Mouse (Mus musculus): ENCODE measurements at regions not wholly inside any gene's neighbourhood (a gene's known extent, or its start where the extent isn't known, plus 50 kb on each side); places are given as distances from the start of the nearest gene placed in this dataset.

- 98% methylated on average over 5 of the region's 5 CpGs for WGBS
- Histone ChIP-seq H3K4me2 (ENCODE audit: low read depth) (no peak overlapping the region), H3K4me3 (ENCODE audit: low read depth, low read length) (no peak overlapping the region), H3K36me3 (ENCODE audit: insufficient read depth) (no peaks in the 10 kb centered on the region), H3K9me3 (ENCODE audit: low read length) (no peaks in the 10 kb centered on the region), H3K9ac (no peak overlapping the region), H3K4me1 (ENCODE audit: insufficient read depth) (no peaks in the 10 kb centered on the region), H3K27me3 (ENCODE audit: insufficient read depth, low read length) (no peaks in the 10 kb centered on the region), H3K27ac (ENCODE audit: low read depth, low read length) (no peak overlapping the region)
- no peak for TF ChIP-seq CTCF (IDR thresholded peaks at IDR 0.05; ENCODE audit: low read depth)
- DNase-seq, result no peak
- ATAC-seq, result no peak
These were observed 193.1 kb upstream of the Lpp start for GRCm38 (mm10) chr16:24200200-24200599.

DNA sequence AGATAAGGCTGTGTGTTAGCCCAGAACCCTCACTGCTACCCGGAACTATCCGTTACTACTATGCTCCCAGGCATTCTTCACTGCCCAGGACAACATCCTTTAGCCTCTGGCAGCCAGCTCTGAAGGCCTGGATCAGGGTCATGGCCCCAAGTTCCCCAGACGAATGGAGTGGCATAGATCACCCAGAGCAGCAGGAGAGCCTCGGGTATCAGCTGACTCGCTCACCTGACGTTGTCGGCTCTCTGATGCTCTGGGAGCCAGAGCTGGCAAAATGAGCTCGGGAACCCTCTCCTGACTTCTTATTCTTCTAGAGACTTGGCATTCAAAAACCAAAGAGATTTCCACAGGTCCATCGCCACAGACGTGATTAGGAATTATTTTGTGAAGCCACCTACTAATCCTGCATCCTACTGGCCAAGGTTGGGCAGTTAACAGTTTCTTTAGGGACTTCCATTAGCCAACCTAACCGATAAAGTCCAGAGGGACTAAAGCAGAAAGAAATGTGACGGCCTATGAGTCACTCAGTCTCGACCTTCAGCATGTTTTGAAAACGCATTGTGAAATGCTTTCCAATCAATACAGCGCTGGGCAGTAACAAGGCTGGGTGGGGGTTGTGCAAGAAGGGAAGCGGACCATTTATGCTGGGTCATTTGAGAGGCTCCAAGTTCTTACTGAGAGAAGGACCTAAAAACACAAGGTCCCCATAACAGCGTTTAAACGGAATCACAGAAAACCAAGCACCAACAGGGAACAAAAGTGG, 193.7 kb upstream of the Lpp start:
- Histone ChIP-seq H3K4me1 (ENCODE audit: insufficient read depth) (no peaks in the 10 kb centered on the region), H3K27me3 (ENCODE audit: insufficient read depth, low read length) (no peaks in the 10 kb centered on the region), H3K4me3 (ENCODE audit: low read depth, low read length) (no peak overlapping the region), H3K9me3 (ENCODE audit: low read length) (no peaks in the 10 kb centered on the region), H3K27ac (ENCODE audit: low read depth, low read length) (no peak overlapping the region), H3K9ac (no peak overlapping the region), H3K4me2 (ENCODE audit: low read depth) (no peak overlapping the region), H3K36me3 (ENCODE audit: insufficient read depth) (no peaks in the 10 kb centered on the region)
- no peak for TF ChIP-seq CTCF (IDR thresholded peaks at IDR 0.05; ENCODE audit: low read depth)
- ATAC-seq, result no peak
- no peak for DNase-seq
- 89% methylated on average over 18 of the region's 18 CpGs for WGBS

- H3K4me3 ChIP-seq (ENCODE audit: low read depth, low read length), result no peak overlapping the region
- no peaks in the 10 kb centered on the region for H3K36me3 ChIP-seq (ENCODE audit: insufficient read depth)
- ATAC-seq (no peak), DNase-seq (no peak)
- H3K4me1 ChIP-seq (ENCODE audit: insufficient read depth), result no peaks in the 10 kb centered on the region
- TF ChIP-seq CTCF (IDR thresholded peaks at IDR 0.05; ENCODE audit: low read depth), result no peak
- no peaks in the 10 kb centered on the region for H3K9me3 ChIP-seq (ENCODE audit: low read length)
- no peak overlapping the region for H3K27ac ChIP-seq (ENCODE audit: low read depth, low read length)
- no peaks in the 10 kb centered on the region for H3K27me3 ChIP-seq (ENCODE audit: insufficient read depth, low read length)
- H3K9ac ChIP-seq, result no peak overlapping the region
- H3K4me2 ChIP-seq (ENCODE audit: low read depth), result no peak overlapping the region
These were observed 195.0 kb upstream of the Lpp start for GRCm38 (mm10) chr16:24198291-24198690.

DNA sequence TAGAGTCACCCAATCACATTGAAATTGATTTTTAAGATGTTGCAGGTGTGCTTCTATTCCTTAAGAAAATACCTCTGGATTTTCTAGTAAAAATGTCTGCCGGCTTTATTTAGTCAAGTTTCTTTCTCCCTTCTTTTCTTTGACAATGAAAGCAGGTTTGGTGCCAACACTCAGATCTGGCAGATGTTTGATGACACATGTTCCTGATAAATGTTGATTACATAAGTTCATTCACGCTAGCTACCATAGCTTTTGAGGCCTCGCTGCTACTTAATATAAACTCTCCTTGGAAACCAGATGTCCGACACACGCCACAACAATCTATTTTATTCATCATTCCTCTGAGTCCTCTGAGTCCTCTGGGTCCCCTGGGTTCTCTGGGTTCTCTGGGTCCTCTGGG, 195.7 kb upstream of the Lpp start:
- DNase-seq (no peak), ATAC-seq (no peak)
- H3K27ac ChIP-seq (ENCODE audit: low read depth, low read length), result no peak overlapping the region
- H3K9me3 ChIP-seq (ENCODE audit: low read length), result no peaks in the 10 kb centered on the region
- no peaks in the 10 kb centered on the region for H3K27me3 ChIP-seq (ENCODE audit: insufficient read depth, low read length)
- no peak overlapping the region for H3K9ac ChIP-seq
- no peaks in the 10 kb centered on the region for H3K36me3 ChIP-seq (ENCODE audit: insufficient read depth)
- no peak overlapping the region for H3K4me3 ChIP-seq (ENCODE audit: low read depth, low read length)
- no peaks in the 10 kb centered on the region for H3K4me1 ChIP-seq (ENCODE audit: insufficient read depth)
- H3K4me2 ChIP-seq (ENCODE audit: low read depth), result no peak overlapping the region
- TF ChIP-seq CTCF (IDR thresholded peaks at IDR 0.05; ENCODE audit: low read depth), result no peak
- WGBS, result 78% methylated on average over 5 of the region's 5 CpGs

DNA sequence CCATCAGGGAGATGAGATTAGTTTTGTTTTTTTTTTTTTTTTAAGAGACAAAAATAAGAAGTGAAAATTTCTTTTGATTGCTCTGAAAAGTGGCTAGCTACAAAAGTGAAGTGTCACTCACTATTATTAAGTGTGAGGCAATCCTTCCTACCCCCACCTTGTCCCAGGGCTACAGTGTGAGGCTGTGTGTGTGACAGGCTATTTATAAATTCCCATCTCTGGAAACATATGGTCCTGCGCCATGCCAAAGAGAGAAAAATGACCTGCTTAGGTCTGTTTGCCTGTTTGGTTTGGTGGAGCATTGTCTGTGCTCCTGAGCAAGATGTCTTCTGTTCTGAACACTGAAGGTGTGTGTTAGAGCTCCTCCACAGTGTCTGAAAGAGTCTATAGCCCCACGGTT, 199.4 kb upstream of the Lpp start:
- no peak for ATAC-seq
- WGBS, result 78% methylated on average over 2 of the region's 2 CpGs

GRCm38 (mm10) chr16:24193251-24193873, 199.9 kb upstream of the Lpp start:
- no peak for TF ChIP-seq CTCF (IDR thresholded peaks at IDR 0.05; ENCODE audit: low read depth)
- Histone ChIP-seq H3K9ac (no peak overlapping the region), H3K4me2 (ENCODE audit: low read depth) (no peak overlapping the region), H3K9me3 (ENCODE audit: low read length) (no peaks in the 10 kb centered on the region), H3K4me3 (ENCODE audit: low read depth, low read length) (no peak overlapping the region), H3K4me1 (ENCODE audit: insufficient read depth) (no peaks in the 10 kb centered on the region), H3K27me3 (ENCODE audit: insufficient read depth, low read length) (no peaks in the 10 kb centered on the region), H3K36me3 (ENCODE audit: insufficient read depth) (no peaks in the 10 kb centered on the region), H3K27ac (ENCODE audit: low read depth, low read length) (no peak overlapping the region)
- WGBS, result 70% methylated on average over 15 of the region's 15 CpGs
- ATAC-seq (peak; percentile 42; the same call in 1 of the 2 replicates), DNase-seq (peak; percentile 10)

More for the DNA sequence above, 199.4 kb upstream of the Lpp start:
- Histone ChIP-seq H3K9ac (no peak overlapping the region), H3K9me3 (ENCODE audit: low read length) (no peaks in the 10 kb centered on the region), H3K4me2 (ENCODE audit: low read depth) (no peak overlapping the region), H3K4me3 (ENCODE audit: low read depth, low read length) (no peak overlapping the region), H3K36me3 (ENCODE audit: insufficient read depth) (no peaks in the 10 kb centered on the region), H3K27ac (ENCODE audit: low read depth, low read length) (no peak overlapping the region), H3K27me3 (ENCODE audit: insufficient read depth, low read length) (no peaks in the 10 kb centered on the region), H3K4me1 (ENCODE audit: insufficient read depth) (no peaks in the 10 kb centered on the region)
- no peak for DNase-seq
- no peak for TF ChIP-seq CTCF (IDR thresholded peaks at IDR 0.05; ENCODE audit: low read depth)

GRCm38 (mm10) chr16:24192013-24192412, 201.3 kb upstream of the Lpp start:
- 96% methylated on average over 1 of the region's 1 CpGs for WGBS
- Histone ChIP-seq H3K4me3 (ENCODE audit: low read depth, low read length) (no peak overlapping the region), H3K36me3 (ENCODE audit: insufficient read depth) (no peaks in the 10 kb centered on the region), H3K4me1 (ENCODE audit: insufficient read depth) (no peaks in the 10 kb centered on the region), H3K9me3 (ENCODE audit: low read length) (no peaks in the 10 kb centered on the region), H3K27ac (ENCODE audit: low read depth, low read length) (no peak overlapping the region), H3K27me3 (ENCODE audit: insufficient read depth, low read length) (no peaks in the 10 kb centered on the region), H3K9ac (no peak overlapping the region), H3K4me2 (ENCODE audit: low read depth) (no peak overlapping the region)
- no peak for ATAC-seq
- no peak for DNase-seq
- no peak for TF ChIP-seq CTCF (IDR thresholded peaks at IDR 0.05; ENCODE audit: low read depth)

Measured in forebrain, postnatal 0 days (tissue).